Mouse (Mus musculus) ES-E14 (cell line): Measurements from ENCODE around the gene Tmed9. TPM values are rescaled to one million over a fixed set of nuclear protein-coding genes. Genes with fewer than 3 reads are reported as not detected.
"Not testable (repeated sequence)": the region's sequence is repeated elsewhere in the genome, so short reads cannot be mapped to it uniquely, and the experiment has no call there.

Experiments used
- DNase-seq: peaks from one replicate; pipeline ENCODE4 v3.0.0-alpha.2; 2013; ENCODE audit warnings: low read depth, low spot score
- H3K27ac ChIP-seq: 2 replicates; pipeline ENCODE4 v1.5.1; 2012; ENCODE audit warnings: low read depth, mild to moderate bottlenecking, low read length, moderate library complexity, mixed read lengths; ENCODE audit not compliant: poor library complexity, insufficient read depth, severe bottlenecking
- H3K36me3 ChIP-seq: 2 replicates; pipeline ENCODE4 v1.6.1; 2012; ENCODE audit warnings: mild to moderate bottlenecking, low read length, moderate library complexity, mixed read lengths; ENCODE audit not compliant: control insufficient read depth, poor library complexity, insufficient read depth, severe bottlenecking
- H3K4me1 ChIP-seq, 2 experiments: fragments of 150-350 bp in 1 of 2; sonication (generic) in 1 of 2; 2 replicates each; pipeline ENCODE4 v1.6.1; 2012; ENCODE audit warnings: low read length in 2 of 2, mild to moderate bottlenecking in 1 of 2, mixed read lengths in 1 of 2; ENCODE audit not compliant: control insufficient read depth in 2 of 2, insufficient read depth in 2 of 2, poor library complexity in 1 of 2
- H3K4me3 ChIP-seq, 2 experiments: fragments of 150-350 bp in 1 of 2; sonication (generic) in 1 of 2; 2 replicates each; pipeline ENCODE4 v1.5.1; 2012; ENCODE audit warnings: low read length in 2 of 2, low read depth in 1 of 2, mild to moderate bottlenecking in 1 of 2, mixed read lengths in 1 of 2; ENCODE audit not compliant: insufficient read depth in 1 of 2, poor library complexity in 1 of 2, severe bottlenecking in 1 of 2
- H3K9ac ChIP-seq: 2 replicates; pipeline ENCODE4 v1.6.1; 2012; ENCODE audit warnings: low read depth, mild to moderate bottlenecking, low read length, mixed read lengths; ENCODE audit not compliant: poor library complexity, insufficient read depth, severe bottlenecking
- H3K9me3 ChIP-seq: fragments of 150-350 bp; sonication (generic); 2 replicates; pipeline ENCODE4 v1.6.1; 2012; ENCODE audit warnings: low read depth, mild to moderate bottlenecking, low read length; ENCODE audit not compliant: control insufficient read depth, insufficient read depth
- CHD2 ChIP-seq: IDR thresholded peaks from 2 replicates; pipeline ENCODE4 v1.6.1; 2014; ENCODE audit warnings: mild to moderate bottlenecking, low read depth, low read length, inconsistent platforms
- HCFC1 ChIP-seq: IDR thresholded peaks from 2 replicates; pipeline ENCODE4 v1.6.1; 2012; ENCODE audit warnings: low read length, inconsistent platforms, borderline replicate concordance; ENCODE audit not compliant: insufficient read depth
- MAFK ChIP-seq: IDR thresholded peaks from 2 replicates; pipeline ENCODE4 v1.6.1; 2014; ENCODE audit warnings: mild to moderate bottlenecking, low read depth, low read length, inconsistent platforms; ENCODE audit not compliant: insufficient read depth
- ZC3H11A ChIP-seq: IDR thresholded peaks from 2 replicates; pipeline ENCODE4 v1.6.1; 2012; ENCODE audit warnings: low read depth, mild to moderate bottlenecking, inconsistent platforms, low read length, borderline replicate concordance
- ZNF384 ChIP-seq: IDR thresholded peaks from 2 replicates; pipeline ENCODE4 v1.6.1; 2012; ENCODE audit warnings: low read depth, low read length, inconsistent platforms
- in situ Hi-C, 2 experiments: fragments of 600-800 bp; cut with MboI; formaldehyde crosslinking; loops; one replicate each; pipeline ENCODE4 v1.15.1; 2025; ENCODE audit warnings: low sequenced_read_pairs in 2 of 2, inconsistent platforms in 1 of 2; ENCODE audit not compliant: unreplicated experiment in 2 of 2
- total RNA-seq: library from RNA; depleted of rRNA; stranded (reverse); fragments of 300-350 nt; gene quantifications from 2 replicates; pipeline ENCODE4 v1.2.3, GENCODE M21; 2012

Tmed9 gene
- total RNA-seq, 1 experiment: 363 TPM

- in situ Hi-C loops: no loop called here
- no peak for DNase-seq
- Histone ChIP-seq H3K4me3 (no peak overlapping the region), H3K36me3 (peaks cover 23% of the 10 kb centered on the region), H3K9me3 (no peaks in the 10 kb centered on the region), H3K9ac (no peak overlapping the region), H3K4me1 (no peaks in the 10 kb centered on the region), H3K27ac (no peak overlapping the region)
- TF ChIP-seq HCFC1: no peak
- TF ChIP-seq ZC3H11A: no peak
- no peak for TF ChIP-seq MAFK
- no peak for TF ChIP-seq ZNF384
- TF ChIP-seq CHD2: no peak
Measured at GRCm38 (mm10) chr13:55557499-55557898, 16.0 kb upstream of the Tmed9 start.

GRCm38 (mm10) chr13:55563266-55563879 lies 10.2 kb upstream of the Tmed9 start:
- Histone ChIP-seq H3K27ac (no peak overlapping the region), H3K9ac (no peak overlapping the region), H3K9me3 (no peaks in the 10 kb centered on the region), H3K4me3 (no peak overlapping the region), H3K36me3 (peaks cover 9% of the 10 kb centered on the region; the same call in 1 of the 2 replicates), H3K4me1 (no peaks in the 10 kb centered on the region)
- in situ Hi-C loops: no loop called here
- TF ChIP-seq CHD2 (no peak), HCFC1 (no peak), ZC3H11A (no peak), MAFK (no peak), ZNF384 (no peak)
- DNase-seq: no peak

- peaks cover 12% of the 10 kb centered on the region; the same call in 1 of the 2 replicates for H3K36me3 ChIP-seq
- in situ Hi-C loops: no loop called here
- no peak overlapping the region; the same call in 1 of the 2 replicates for H3K27ac ChIP-seq
- TF ChIP-seq HCFC1 (no peak), CHD2 (no peak), ZC3H11A (no peak), MAFK (no peak), ZNF384 (no peak)
- no peak for DNase-seq
- H3K4me1 ChIP-seq: peaks cover 0 to 5% of the 10 kb centered on the region in 2 experiments; a peak in 1 of 4 replicates
- no peak overlapping the region for H3K9ac ChIP-seq
- H3K9me3 ChIP-seq: no peaks in the 10 kb centered on the region
- H3K4me3 ChIP-seq: no peak overlapping the region
Measured at GRCm38 (mm10) chr13:55567001-55567400, 6.5 kb upstream of the Tmed9 start.

GRCm38 (mm10) chr13:55567949-55568348 lies 5.6 kb upstream of the Tmed9 start:
- Histone ChIP-seq H3K4me1 (peaks cover 0 to 5% of the 10 kb centered on the region in 2 experiments; a peak in 1 of 4 replicates), H3K9ac (no peak overlapping the region), H3K36me3 (peaks cover 12% of the 10 kb centered on the region; the same call in 1 of the 2 replicates), H3K9me3 (no peaks in the 10 kb centered on the region), H3K27ac (no peak overlapping the region), H3K4me3 (no peak overlapping the region)
- in situ Hi-C loops: no loop called here
- no peak for DNase-seq
- TF ChIP-seq CHD2 (no peak), ZNF384 (peak; percentile 58; the same call in 1 of the 2 replicates)

- H3K9ac ChIP-seq, H3K9me3 ChIP-seq, H3K4me1 ChIP-seq, in situ Hi-C loops, H3K4me3 ChIP-seq, DNase-seq, H3K27ac ChIP-seq: not testable (repeated sequence)
- H3K36me3 ChIP-seq: peaks cover 12% of the 10 kb centered on the region; the same call in 1 of the 2 replicates
Measured at GRCm38 (mm10) chr13:55568524-55568923, 5.0 kb upstream of the Tmed9 start.
